Mouse (Mus musculus): ENCODE data around the gene Fgf14. TPM values are rescaled to one million over a fixed set of nuclear protein-coding genes. Genes with fewer than 3 reads are reported as not detected.
"Not testable (repeated sequence)": the region's sequence is repeated elsewhere in the genome, so short reads cannot be mapped to it uniquely, and the experiment has no call there.

The Fgf14 gene
- polyA plus RNA-seq, 1 experiment: not detected

DNA sequence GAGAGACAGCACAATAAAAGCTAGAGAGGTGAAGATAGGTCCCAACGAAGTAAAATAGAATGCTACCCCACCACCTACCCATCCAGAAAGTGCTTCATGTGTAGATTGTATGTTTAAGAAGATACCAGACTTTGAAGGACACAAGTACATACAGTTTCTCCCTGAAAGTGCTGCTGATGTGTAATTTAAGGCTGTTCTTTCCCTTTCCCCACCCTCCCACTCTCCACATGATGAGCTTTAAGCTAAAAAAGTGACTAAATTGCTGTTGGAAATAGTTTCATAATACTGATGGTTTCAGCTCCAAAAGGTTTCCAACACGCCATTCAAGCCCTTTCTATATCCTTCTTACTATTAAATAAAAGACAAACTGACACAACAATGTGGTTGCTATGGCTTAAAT, 63.5 kb downstream of the Fgf14 start:
- 72% methylated on average over 2 of the region's 2 CpGs for WGBS
- Histone ChIP-seq H3K27ac (ENCODE audit: insufficient read depth, low read depth, low read length) (no peak overlapping the region), H3K4me1 (ENCODE audit: control insufficient read depth, insufficient read depth, low read length) (no peaks in the 10 kb centered on the region)

DNA sequence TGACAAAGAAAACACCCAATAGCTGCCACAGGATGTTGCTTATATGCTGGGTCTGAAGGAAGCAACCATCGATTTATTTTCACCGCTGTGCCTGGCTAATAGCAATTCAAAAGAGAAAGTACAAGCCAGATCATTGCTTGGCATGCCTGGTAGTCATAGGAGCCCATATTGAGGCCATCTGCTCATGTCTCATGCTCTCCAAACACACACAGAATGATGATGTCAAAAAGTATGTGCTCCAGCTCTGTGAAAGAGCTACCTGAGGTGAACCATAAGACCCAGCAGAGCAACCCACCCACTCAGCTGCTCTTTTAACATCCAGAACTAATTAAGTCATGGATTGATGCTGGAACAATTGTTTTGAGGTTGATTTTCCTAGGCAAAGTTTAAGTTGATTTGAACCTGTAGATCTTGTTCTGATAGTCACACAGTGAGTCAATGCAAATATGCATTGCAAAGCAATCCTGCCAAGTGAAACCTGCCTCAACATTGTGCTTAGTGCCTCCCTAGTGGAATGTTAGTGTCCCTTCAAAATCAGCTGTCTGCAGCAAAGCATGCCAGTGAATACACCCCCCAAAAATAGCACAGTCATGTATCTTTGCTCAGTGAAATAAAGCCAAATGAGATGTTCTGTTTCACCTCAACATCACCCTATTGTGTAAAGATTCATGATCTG, 70.8 kb downstream of the Fgf14 start:
- H3K27ac ChIP-seq (ENCODE audit: insufficient read depth, low read depth, low read length): no peak overlapping the region
- no peak for TF ChIP-seq CTCF (IDR thresholded peaks at IDR 0.05; ENCODE audit: insufficient read depth, low read depth, low read length)
- TF ChIP-seq POLR2A (IDR thresholded peaks at IDR 0.05; ENCODE audit: insufficient read depth, low read depth, low read length): no peak

More for the DNA sequence above, 63.5 kb downstream of the Fgf14 start:
- no peak overlapping the region for H3K4me3 ChIP-seq (ENCODE audit: insufficient read depth, low read depth, low read length)
- TF ChIP-seq CTCF (IDR thresholded peaks at IDR 0.05; ENCODE audit: insufficient read depth, low read depth, low read length) (no peak), POLR2A (IDR thresholded peaks at IDR 0.05; ENCODE audit: insufficient read depth, low read depth, low read length) (no peak)

GRCm38 (mm10) chr14:124605031-124605743, 71.7 kb downstream of the Fgf14 start:
- WGBS: 92% methylated on average over 1 of the region's 1 CpGs
- H3K27ac ChIP-seq (ENCODE audit: insufficient read depth, low read depth, low read length): no peak overlapping the region

More for the DNA sequence above, 70.8 kb downstream of the Fgf14 start:
- Histone ChIP-seq H3K4me3 (ENCODE audit: insufficient read depth, low read depth, low read length) (no peak overlapping the region), H3K4me1 (ENCODE audit: control insufficient read depth, insufficient read depth, low read length) (no peaks in the 10 kb centered on the region)
- WGBS: 93% methylated on average over 2 of the region's 2 CpGs

GRCm38 (mm10) chr14:124576571-124576970, 100.4 kb downstream of the Fgf14 start:
- Histone ChIP-seq H3K4me1 (ENCODE audit: control insufficient read depth, insufficient read depth, low read length) (no peaks in the 10 kb centered on the region), H3K27ac (ENCODE audit: insufficient read depth, low read depth, low read length) (no peak overlapping the region), H3K4me3 (ENCODE audit: insufficient read depth, low read depth, low read length) (no peak overlapping the region)
- WGBS: 77% methylated on average over 1 of the region's 1 CpGs
- TF ChIP-seq CTCF (IDR thresholded peaks at IDR 0.05; ENCODE audit: insufficient read depth, low read depth, low read length) (no peak), POLR2A (IDR thresholded peaks at IDR 0.05; ENCODE audit: insufficient read depth, low read depth, low read length) (no peak)

More at GRCm38 (mm10) chr14:124605031-124605743, 71.7 kb downstream of the Fgf14 start:
- TF ChIP-seq POLR2A (IDR thresholded peaks at IDR 0.05; ENCODE audit: insufficient read depth, low read depth, low read length) (no peak), CTCF (IDR thresholded peaks at IDR 0.05; ENCODE audit: insufficient read depth, low read depth, low read length) (no peak)
- Histone ChIP-seq H3K4me3 (ENCODE audit: insufficient read depth, low read depth, low read length) (no peak overlapping the region), H3K4me1 (ENCODE audit: control insufficient read depth, insufficient read depth, low read length) (no peaks in the 10 kb centered on the region)

GRCm38 (mm10) chr14:124575130-124575885, 101.6 kb downstream of the Fgf14 start:
- no peak for TF ChIP-seq POLR2A (IDR thresholded peaks at IDR 0.05; ENCODE audit: insufficient read depth, low read depth, low read length)
- no peak for TF ChIP-seq CTCF (IDR thresholded peaks at IDR 0.05; ENCODE audit: insufficient read depth, low read depth, low read length)

DNA sequence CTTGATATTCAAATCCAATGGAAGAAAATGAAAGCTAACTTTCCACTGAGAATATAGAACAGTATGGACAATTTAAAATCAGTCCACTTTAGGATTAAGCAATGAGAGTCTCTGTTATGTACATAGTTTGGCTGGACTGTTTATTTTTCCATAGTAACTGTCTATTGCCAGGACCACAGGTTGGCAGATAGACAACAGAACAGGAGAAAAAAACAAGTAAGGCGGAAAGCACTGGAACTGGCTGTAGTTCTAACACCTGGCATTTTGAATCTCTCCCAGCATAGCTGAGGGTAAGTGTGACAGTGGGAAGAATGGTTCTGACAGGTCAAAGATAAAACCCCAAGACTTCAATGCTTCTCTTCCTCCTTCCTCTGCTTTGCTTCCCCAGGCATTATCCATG, 110.5 kb downstream of the Fgf14 start:
- TF ChIP-seq CTCF (IDR thresholded peaks at IDR 0.05; ENCODE audit: insufficient read depth, low read depth, low read length) (no peak), POLR2A (IDR thresholded peaks at IDR 0.05; ENCODE audit: insufficient read depth, low read depth, low read length) (no peak)
- 76% methylated on average over 1 of the region's 1 CpGs for WGBS

More at GRCm38 (mm10) chr14:124575130-124575885, 101.6 kb downstream of the Fgf14 start:
- H3K4me3 ChIP-seq (ENCODE audit: insufficient read depth, low read depth, low read length): no peak overlapping the region
- WGBS: 90% methylated on average over 1 of the region's 1 CpGs
- no peaks in the 10 kb centered on the region for H3K4me1 ChIP-seq (ENCODE audit: control insufficient read depth, insufficient read depth, low read length)
- H3K27ac ChIP-seq (ENCODE audit: insufficient read depth, low read depth, low read length): no peak overlapping the region

GRCm38 (mm10) chr14:124561544-124561943, 115.4 kb downstream of the Fgf14 start:
- WGBS: 77% methylated on average over 4 of the region's 4 CpGs
- no peaks in the 10 kb centered on the region for H3K4me1 ChIP-seq (ENCODE audit: control insufficient read depth, insufficient read depth, low read length)
- H3K27ac ChIP-seq (ENCODE audit: insufficient read depth, low read depth, low read length): no peak overlapping the region
- H3K4me3 ChIP-seq (ENCODE audit: insufficient read depth, low read depth, low read length): no peak overlapping the region
- TF ChIP-seq POLR2A (IDR thresholded peaks at IDR 0.05; ENCODE audit: insufficient read depth, low read depth, low read length) (no peak), CTCF (IDR thresholded peaks at IDR 0.05; ENCODE audit: insufficient read depth, low read depth, low read length) (no peak)

More for the DNA sequence above, 110.5 kb downstream of the Fgf14 start:
- no peaks in the 10 kb centered on the region for H3K4me1 ChIP-seq (ENCODE audit: control insufficient read depth, insufficient read depth, low read length)
- H3K4me3 ChIP-seq (ENCODE audit: insufficient read depth, low read depth, low read length): no peak overlapping the region
- no peak overlapping the region for H3K27ac ChIP-seq (ENCODE audit: insufficient read depth, low read depth, low read length)

DNA sequence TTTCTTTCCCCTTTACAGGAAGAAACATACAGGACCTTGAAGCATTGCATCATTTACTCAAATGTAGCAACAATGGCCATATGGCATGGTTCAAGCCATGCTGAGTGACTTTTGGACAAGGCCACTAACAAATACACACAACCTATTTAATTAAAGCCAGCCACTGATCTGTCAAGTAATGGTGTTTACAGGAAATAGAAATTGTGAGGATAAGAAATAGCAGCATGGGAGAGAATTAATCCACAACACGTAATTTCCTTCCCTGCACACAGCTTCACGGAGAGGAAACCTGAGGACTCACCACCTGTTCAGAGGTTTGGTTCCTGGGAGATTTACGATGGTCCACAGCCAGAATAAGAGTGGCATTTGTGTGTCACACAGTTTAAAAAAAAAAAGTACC, 140.8 kb downstream of the Fgf14 start:
- whole genome bisulfite sequencing: 63% methylated on average over 3 of the region's 3 CpGs
- no peak for TF ChIP-seq CTCF (IDR thresholded peaks at IDR 0.05; ENCODE audit: insufficient read depth, low read depth, low read length)
- TF ChIP-seq POLR2A (IDR thresholded peaks at IDR 0.05; ENCODE audit: insufficient read depth, low read depth, low read length): no peak
- no peak overlapping the region for H3K4me3 ChIP-seq (ENCODE audit: insufficient read depth, low read depth, low read length)
- H3K27ac ChIP-seq (ENCODE audit: insufficient read depth, low read depth, low read length): no peak overlapping the region
- H3K4me1 ChIP-seq (ENCODE audit: control insufficient read depth, insufficient read depth, low read length): no peaks in the 10 kb centered on the region

DNA sequence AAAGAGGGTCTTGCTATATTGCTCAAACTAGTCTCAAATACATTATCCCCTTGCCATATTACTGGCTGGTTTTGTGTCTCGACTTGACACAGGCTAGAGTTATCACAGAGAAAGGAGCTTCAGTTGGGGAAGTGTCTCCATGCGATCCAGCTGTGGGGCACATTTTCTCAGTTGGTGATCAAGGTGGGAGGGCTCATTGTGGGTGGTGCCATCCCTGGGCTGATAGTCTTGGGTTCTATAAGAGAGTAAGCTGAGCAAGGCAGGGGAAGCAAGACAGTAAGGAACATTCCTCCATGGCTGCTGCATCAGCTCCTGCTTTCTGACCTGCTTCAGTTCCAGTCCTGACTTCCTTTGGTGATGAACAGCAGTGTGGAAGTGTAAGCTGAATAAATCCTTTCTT, 141.6 kb downstream of the Fgf14 start:
- 86% methylated on average over 2 of the region's 2 CpGs for WGBS
- not testable (repeated sequence) for H3K4me1 ChIP-seq (ENCODE audit: control insufficient read depth, insufficient read depth, low read length); H3K27ac ChIP-seq (ENCODE audit: insufficient read depth, low read depth, low read length); H3K4me3 ChIP-seq (ENCODE audit: insufficient read depth, low read depth, low read length)
